Mouse (Mus musculus): ENCODE results near the gene Defb18. TPM values are rescaled to one million over a fixed set of nuclear protein-coding genes. Genes with fewer than 3 reads are reported as not detected.

The Defb18 gene
- polyA plus RNA-seq, 2 experiments = not detected

- 8% methylated on average over 3 of the region's 3 CpGs for WGBS
- DNase-seq (ENCODE audit: low spot score) = peak; percentile 2
Measured at GRCm38 (mm10) chr1:18223385-18223945, 13.8 kb downstream of the Defb18 start.

GRCm38 (mm10) chr1:18191719-18192118, 45.5 kb downstream of the Defb18 start:
- no peaks in the 10 kb centered on the region for H3K36me3 ChIP-seq (ENCODE audit: control insufficient read depth, insufficient read depth, low read length)
- whole genome bisulfite sequencing = 15% methylated on average over 4 of the region's 4 CpGs
- TF ChIP-seq POLR2A (IDR thresholded peaks at IDR 0.05; ENCODE audit: borderline replicate concordance, extremely low read depth, insufficient read depth, insufficient read length) = no peak
- H3K9me3 ChIP-seq (ENCODE audit: control insufficient read depth, low read length) = no peaks in the 10 kb centered on the region
- H3K4me2 ChIP-seq (replicated peaks; ENCODE audit: low read depth, low read length, severe bottlenecking) = no peak overlapping the region
- H3K9ac ChIP-seq (ENCODE audit: low read depth, low read length, severe bottlenecking) = no peak overlapping the region
- no peak overlapping the region for H3K27ac ChIP-seq (replicated peaks; ENCODE audit: low read depth, low read length)
- no peaks in the 10 kb centered on the region for H3K27me3 ChIP-seq (ENCODE audit: control insufficient read depth, insufficient read depth, low read length)
- no peak for ATAC-seq (ENCODE audit: low FRiP score, low read depth)
- DNase-seq (ENCODE audit: low spot score) = no peak
- H3K4me1 ChIP-seq (ENCODE audit: control insufficient read depth, insufficient read depth, low read length) = no peaks in the 10 kb centered on the region
- H3K4me3 ChIP-seq (replicated peaks; ENCODE audit: low read length) = no peak overlapping the region

More at GRCm38 (mm10) chr1:18223385-18223945, 13.8 kb downstream of the Defb18 start:
- Histone ChIP-seq H3K36me3 (ENCODE audit: control insufficient read depth, insufficient read depth, low read length) (no peaks in the 10 kb centered on the region), H3K4me2 (replicated peaks; ENCODE audit: low read depth, low read length, severe bottlenecking) (no peak overlapping the region), H3K4me3 (replicated peaks; ENCODE audit: low read length) (no peak overlapping the region), H3K9me3 (ENCODE audit: control insufficient read depth, low read length) (no peaks in the 10 kb centered on the region), H3K27ac (replicated peaks; ENCODE audit: low read depth, low read length) (no peak overlapping the region), H3K27me3 (ENCODE audit: control insufficient read depth, insufficient read depth, low read length) (no peaks in the 10 kb centered on the region), H3K9ac (ENCODE audit: low read depth, low read length, severe bottlenecking) (no peak overlapping the region), H3K4me1 (ENCODE audit: control insufficient read depth, insufficient read depth, low read length) (no peaks in the 10 kb centered on the region)
- ATAC-seq (ENCODE audit: low FRiP score, low read depth) = no peak
- no peak for TF ChIP-seq POLR2A (IDR thresholded peaks at IDR 0.05; ENCODE audit: borderline replicate concordance, extremely low read depth, insufficient read depth, insufficient read length)

GRCm38 (mm10) chr1:18190714-18191712, 46.2 kb downstream of the Defb18 start:
- DNase-seq (ENCODE audit: low spot score) (no peak), ATAC-seq (ENCODE audit: low FRiP score, low read depth) (no peak)
- Histone ChIP-seq H3K9me3 (ENCODE audit: control insufficient read depth, low read length) (no peaks in the 10 kb centered on the region), H3K9ac (ENCODE audit: low read depth, low read length, severe bottlenecking) (no peak overlapping the region), H3K36me3 (ENCODE audit: control insufficient read depth, insufficient read depth, low read length) (no peaks in the 10 kb centered on the region), H3K4me2 (replicated peaks; ENCODE audit: low read depth, low read length, severe bottlenecking) (no peak overlapping the region), H3K4me1 (ENCODE audit: control insufficient read depth, insufficient read depth, low read length) (no peaks in the 10 kb centered on the region), H3K27ac (replicated peaks; ENCODE audit: low read depth, low read length) (no peak overlapping the region), H3K4me3 (replicated peaks; ENCODE audit: low read length) (no peak overlapping the region), H3K27me3 (ENCODE audit: control insufficient read depth, insufficient read depth, low read length) (no peaks in the 10 kb centered on the region)
- WGBS = 5% methylated on average over 1 of the region's 1 CpGs
- TF ChIP-seq POLR2A (IDR thresholded peaks at IDR 0.05; ENCODE audit: borderline replicate concordance, extremely low read depth, insufficient read depth, insufficient read length) = no peak

Other genes starting within 250 kb of the Defb18 start
- gene Crisp4, start 91.5 kb downstream of the Defb18 start, polyA plus RNA-seq (2012; rRNA removed) = not detected in 2 replicates
- gene Crisp4, start 91.5 kb downstream of the Defb18 start, polyA plus RNA-seq (2014; fragmentation: Nextera tagmentation; extraction: Ambion mirVana) = not detected in 2 replicates
- not detected in 2 replicates for gene Defb41, start 27.7 kb upstream of the Defb18 start, polyA plus RNA-seq (2012; rRNA removed)
- gene Defb41, start 27.7 kb upstream of the Defb18 start, polyA plus RNA-seq (2014; fragmentation: Nextera tagmentation; extraction: Ambion mirVana) = not detected in 2 replicates

Measured in limb, embryonic 14.5 days (tissue).